Mouse (Mus musculus): ENCODE data around the gene Ky. TPM values are rescaled to one million over a fixed set of nuclear protein-coding genes. Genes with fewer than 3 reads are reported as not detected.

The Ky gene
- polyA plus RNA-seq (2017; shearing (Covaris generic)): not detected

GRCm38 (mm10) chr9:102505700-102506585 lies at the start of gene Ky:
TSS of gene Ky (plus strand) at chr9:102505750.

Other genes starting within 250 kb of the Ky start
- not detected for gene Ephb1, start 151.1 kb upstream of the Ky start, polyA plus RNA-seq (2017; shearing (Covaris generic))
- 38.3 TPM for gene Anapc13, start 120.5 kb downstream of the Ky start, polyA plus RNA-seq (2017; shearing (Covaris generic))
- gene Cep63, start 120.8 kb downstream of the Ky start, polyA plus RNA-seq (2017; shearing (Covaris generic)): 56.2 TPM
- not detected for gene Amotl2, start 210.9 kb downstream of the Ky start, polyA plus RNA-seq (2017; shearing (Covaris generic))

All from naive thymus-derived CD4-positive, alpha-beta T cell, adult 5 months (primary cell).